Mouse (Mus musculus) bone marrow macrophage, adult 2 months (primary cell): ENCODE measurements at regions not wholly inside any gene's neighbourhood (a gene's known extent, or its start where the extent isn't known, plus 50 kb on each side); places are given as distances from the start of the nearest gene placed in this dataset.

Source experiments
- H3K27ac ChIP-seq: 2 replicates; pipeline ENCODE4 v1.5.1; 2012; ENCODE audit warnings: low read depth, low read length; ENCODE audit not compliant: insufficient read depth
- H3K4me1 ChIP-seq: 2 replicates; pipeline ENCODE4 v1.6.1; 2012; ENCODE audit warnings: low read length; ENCODE audit not compliant: control insufficient read depth, insufficient read depth
- H3K4me3 ChIP-seq: 2 replicates; pipeline ENCODE4 v1.5.1; 2012; ENCODE audit warnings: mild to moderate bottlenecking, low read length, moderate library complexity; ENCODE audit not compliant: insufficient read depth
- CTCF ChIP-seq: IDR thresholded peaks from 2 replicates; pipeline ENCODE4 v1.5.1; 2012; ENCODE audit warnings: low read depth, mild to moderate bottlenecking, low read length, moderate library complexity
- POLR2A ChIP-seq: IDR thresholded peaks from 2 replicates; pipeline ENCODE4 v1.6.1; 2012; ENCODE audit warnings: mild to moderate bottlenecking, low read depth, low read length, borderline replicate concordance

DNA sequence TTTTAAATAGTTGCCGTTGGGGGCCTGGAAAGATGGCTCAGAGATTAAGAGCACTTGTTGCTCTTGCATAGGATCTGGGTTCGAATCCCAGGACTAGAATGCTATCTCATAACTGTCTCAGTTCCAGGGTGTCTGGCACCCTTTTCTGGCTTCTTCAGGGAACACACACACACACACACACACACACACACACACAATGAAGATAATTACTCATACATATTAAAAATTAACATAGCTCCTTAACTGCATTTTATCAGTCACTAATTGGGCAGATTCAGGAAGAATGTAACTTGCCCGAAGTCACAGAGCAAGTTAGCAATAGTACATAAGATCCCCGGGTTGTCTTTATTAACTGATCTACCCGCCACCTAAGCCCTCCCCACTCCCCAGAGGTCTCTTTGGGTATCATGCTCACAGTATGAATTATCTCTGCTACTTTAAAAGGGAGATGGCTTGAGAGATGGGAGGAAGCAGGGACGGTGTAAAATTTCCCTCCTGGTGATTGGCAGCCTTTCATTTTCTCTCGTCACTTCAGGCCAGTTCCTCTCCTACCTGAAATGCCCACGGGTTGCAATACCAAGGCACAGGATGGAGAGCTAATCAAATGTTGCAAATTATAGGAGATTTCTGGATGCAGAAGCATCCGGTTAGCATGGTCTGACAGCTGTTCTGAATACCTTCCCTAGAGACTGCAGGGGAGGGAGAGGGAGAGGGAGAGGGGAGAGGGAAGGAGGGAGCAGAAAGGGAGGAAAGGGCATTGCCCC lies 258.3 kb downstream of the Cd83 start:
- TF ChIP-seq CTCF: no peak
- no peak for TF ChIP-seq POLR2A
- Histone ChIP-seq H3K4me3 (no peak overlapping the region), H3K27ac (no peak overlapping the region), H3K4me1 (no peaks in the 10 kb centered on the region)

DNA sequence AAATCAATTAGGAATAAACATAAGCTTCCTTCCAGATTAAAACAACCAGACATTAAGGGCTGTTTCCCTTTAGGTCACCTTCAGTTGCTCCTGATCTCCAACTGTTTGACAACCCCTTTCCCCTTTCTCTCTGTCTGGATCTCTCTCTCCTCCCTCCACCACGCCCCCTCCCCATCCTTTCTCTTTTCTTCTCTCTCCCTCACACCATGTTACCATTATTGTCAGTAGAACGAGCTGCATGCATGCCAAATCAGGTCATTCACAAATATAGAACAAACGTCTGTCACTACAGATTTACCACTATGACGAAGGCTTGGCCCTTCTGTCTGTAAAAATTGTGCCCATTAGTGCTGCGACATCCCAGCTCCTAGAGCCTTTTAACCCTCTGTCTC lies 258.9 kb downstream of the Cd83 start:
- H3K27ac ChIP-seq: no peak overlapping the region
- no peaks in the 10 kb centered on the region for H3K4me1 ChIP-seq
- TF ChIP-seq POLR2A (no peak), CTCF (no peak)
- H3K4me3 ChIP-seq: no peak overlapping the region

DNA sequence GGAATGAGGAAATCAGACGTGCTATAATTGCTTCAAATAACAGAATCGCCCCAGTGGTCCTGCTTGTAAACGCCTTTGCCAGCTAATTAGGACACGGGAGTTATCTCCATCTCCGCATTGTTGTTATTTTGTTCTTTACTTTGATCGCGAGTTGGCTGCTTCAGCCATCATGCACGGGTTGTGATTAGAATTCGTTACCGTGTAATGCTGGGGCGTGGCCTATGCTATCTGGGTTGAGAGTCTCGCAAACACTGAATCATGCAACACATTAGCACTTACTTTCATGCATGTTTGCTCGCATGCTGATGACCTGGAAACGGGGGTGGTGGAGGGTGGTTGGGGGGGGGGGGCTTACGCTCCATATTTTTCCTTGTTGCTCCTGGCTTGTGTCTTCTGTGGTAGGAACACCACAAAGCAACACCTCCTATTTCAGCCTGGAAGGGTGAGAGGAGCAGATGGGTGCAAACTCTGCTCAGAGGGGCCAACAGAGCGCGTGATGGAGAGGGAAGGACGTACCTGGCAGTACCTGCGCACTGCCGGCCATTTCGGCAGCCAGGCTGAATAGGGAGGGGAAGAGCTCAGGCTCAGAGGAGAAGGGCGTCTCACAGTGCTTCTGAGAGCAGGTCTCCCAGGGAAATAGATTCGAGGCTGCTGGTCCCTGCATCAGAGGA lies 260.1 kb downstream of the Cd83 start:
- no peak overlapping the region for H3K4me3 ChIP-seq
- H3K27ac ChIP-seq: no peak overlapping the region
- no peaks in the 10 kb centered on the region for H3K4me1 ChIP-seq
- TF ChIP-seq CTCF: no peak

DNA sequence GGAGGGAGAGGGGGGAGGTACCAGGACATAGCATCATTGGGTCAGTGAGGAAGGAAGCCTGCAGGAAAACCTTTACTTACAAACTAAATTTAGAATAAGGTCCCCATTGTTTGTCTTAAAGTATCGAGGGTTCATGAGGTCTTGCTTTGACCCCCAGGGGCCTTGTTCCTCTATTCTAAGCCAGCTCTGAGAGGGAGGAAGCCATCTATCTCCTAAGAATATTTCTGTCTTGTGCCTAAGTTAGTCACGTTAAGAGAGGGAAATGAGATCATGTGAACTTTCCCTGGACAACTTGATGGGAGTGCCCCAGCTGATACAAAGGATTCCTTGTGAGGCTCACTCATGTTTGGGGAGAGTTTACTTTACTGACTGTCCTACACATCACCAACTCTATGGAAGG lies 261.9 kb downstream of the Cd83 start:
- no peak overlapping the region for H3K4me3 ChIP-seq
- no peak overlapping the region for H3K27ac ChIP-seq
- H3K4me1 ChIP-seq: no peaks in the 10 kb centered on the region
- no peak for TF ChIP-seq CTCF
- no peak for TF ChIP-seq POLR2A

DNA sequence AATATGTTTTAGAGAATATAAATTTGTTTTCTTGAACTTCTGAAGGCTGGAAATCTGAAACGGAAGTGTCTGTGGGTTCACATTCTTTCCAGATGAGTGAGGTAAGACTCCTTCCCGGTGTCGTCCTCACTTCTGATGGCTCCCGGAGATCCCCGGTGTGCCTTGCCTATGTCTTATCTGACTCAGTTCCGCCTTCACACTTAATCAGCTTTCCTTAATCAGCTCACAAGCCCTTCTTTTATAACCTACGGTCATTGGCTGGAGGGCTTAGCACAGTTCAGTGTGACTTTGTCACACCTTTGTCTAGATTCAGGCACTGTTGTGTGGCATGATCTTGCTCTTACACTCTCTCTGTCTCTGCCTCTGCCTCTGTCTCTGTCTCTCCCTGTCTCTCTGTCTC lies 269.6 kb downstream of the Cd83 start:
- Histone ChIP-seq H3K27ac (no peak overlapping the region), H3K4me3 (no peak overlapping the region), H3K4me1 (no peaks in the 10 kb centered on the region)
- no peak for TF ChIP-seq POLR2A
- TF ChIP-seq CTCF: no peak

DNA sequence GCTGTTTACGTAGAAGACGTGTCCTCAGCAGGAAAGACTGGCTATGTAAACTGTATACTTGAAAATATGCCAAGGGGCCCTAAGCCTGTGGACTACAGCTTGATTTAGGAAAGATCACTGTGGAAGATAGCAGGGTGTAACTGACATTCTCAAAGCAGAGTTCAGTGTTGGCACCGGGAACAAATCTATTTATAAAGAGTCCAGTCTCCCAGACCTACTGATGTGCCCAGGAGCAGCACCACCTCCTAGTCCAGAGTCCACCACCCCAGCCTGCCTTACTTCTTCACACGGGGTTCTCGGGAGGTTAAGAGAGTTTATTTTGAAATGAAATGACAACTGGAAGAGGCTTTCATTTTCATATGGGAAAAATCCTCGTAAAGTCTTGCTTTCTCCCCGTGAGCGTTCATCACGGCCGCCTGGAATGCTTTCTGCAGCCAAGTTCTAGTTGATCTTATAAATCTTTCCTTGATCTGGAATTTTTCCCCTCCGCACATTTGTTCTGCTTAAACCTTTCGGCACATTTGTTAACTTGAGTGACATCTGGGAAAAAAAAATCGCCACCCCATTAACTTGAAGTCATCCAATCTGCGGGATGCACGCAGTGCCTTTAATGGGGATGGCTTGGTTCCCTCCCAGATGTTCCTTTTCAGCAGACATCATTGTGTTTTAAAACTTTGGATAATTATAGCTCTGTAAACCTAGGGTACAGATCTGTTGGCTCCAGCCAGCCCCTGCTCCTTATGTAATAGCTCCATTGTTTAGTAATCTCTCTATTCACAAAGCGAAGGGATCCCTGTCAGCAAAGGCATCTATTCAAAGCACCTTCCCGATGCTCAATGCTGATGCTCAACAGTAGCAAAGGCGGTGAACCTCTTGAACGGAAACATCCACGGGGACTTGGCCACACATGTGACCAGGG lies 271.3 kb downstream of the Cd83 start:
- Histone ChIP-seq H3K4me1 (no peaks in the 10 kb centered on the region), H3K27ac (no peak overlapping the region), H3K4me3 (no peak overlapping the region)
- TF ChIP-seq POLR2A (no peak), CTCF (no peak)

DNA sequence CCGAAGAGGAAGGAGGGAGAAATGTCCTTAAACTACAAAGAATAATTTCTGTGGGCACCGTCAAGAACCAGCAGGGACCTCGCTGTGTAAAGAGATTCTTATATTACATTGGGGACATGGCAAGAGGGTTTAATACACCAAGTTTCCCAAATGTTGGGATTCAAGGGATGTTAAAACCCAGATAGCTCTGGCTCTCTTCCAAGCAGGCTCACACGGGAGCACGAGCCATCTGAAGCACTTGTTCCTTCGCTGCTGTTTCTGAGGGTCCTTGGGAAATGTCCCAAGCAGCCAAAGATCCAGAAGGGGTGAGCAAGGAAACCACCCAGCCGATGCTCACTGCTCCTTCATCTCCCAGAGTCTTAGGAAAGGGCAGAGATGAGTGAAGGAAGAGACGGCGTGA lies 272.1 kb downstream of the Cd83 start:
- TF ChIP-seq POLR2A (no peak), CTCF (no peak)
- Histone ChIP-seq H3K27ac (no peak overlapping the region), H3K4me1 (no peaks in the 10 kb centered on the region), H3K4me3 (no peak overlapping the region)

DNA sequence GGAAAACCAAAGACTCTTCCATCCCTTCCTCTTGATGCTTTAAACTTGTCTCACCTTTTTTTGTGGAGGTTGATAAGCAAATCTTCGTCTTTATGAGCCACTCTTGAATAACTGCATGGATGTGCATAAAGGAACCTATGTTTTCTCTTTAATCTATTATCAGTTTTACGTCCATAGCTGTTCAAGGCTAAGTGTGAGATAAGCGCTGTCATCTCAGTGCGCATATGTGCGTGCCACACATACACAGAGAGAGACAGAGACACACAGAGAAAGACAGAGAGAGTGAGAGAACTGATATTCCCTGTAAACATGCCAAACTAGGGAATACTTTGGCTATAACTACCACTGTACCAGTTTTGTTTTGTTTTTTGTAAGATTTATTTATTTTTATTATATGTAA lies 273.0 kb downstream of the Cd83 start:
- no peaks in the 10 kb centered on the region for H3K4me1 ChIP-seq
- no peak overlapping the region for H3K27ac ChIP-seq
- no peak overlapping the region for H3K4me3 ChIP-seq
- no peak for TF ChIP-seq CTCF
- no peak for TF ChIP-seq POLR2A

DNA sequence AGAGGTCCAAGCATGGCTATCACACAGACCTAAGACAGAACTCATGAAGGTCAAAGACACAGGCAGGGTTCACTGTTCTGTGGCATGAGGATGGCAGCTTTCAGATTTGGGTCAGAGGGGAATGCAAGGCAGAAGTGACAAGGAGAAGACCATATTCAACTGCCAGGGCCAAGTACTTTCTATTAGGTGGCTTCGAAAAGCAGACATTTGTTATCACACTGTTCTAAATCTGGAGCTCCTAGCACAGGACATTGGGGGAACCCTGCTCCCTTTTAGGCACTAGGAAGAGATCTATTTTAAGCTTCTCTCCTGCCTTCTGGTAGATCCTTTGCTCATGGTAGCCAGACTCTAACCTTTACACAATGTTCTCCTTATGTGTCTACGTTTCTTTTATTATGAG lies 273.7 kb downstream of the Cd83 start:
- TF ChIP-seq POLR2A: no peak
- TF ChIP-seq CTCF: no peak
- Histone ChIP-seq H3K27ac (no peak overlapping the region), H3K4me3 (no peak overlapping the region), H3K4me1 (no peaks in the 10 kb centered on the region)

DNA sequence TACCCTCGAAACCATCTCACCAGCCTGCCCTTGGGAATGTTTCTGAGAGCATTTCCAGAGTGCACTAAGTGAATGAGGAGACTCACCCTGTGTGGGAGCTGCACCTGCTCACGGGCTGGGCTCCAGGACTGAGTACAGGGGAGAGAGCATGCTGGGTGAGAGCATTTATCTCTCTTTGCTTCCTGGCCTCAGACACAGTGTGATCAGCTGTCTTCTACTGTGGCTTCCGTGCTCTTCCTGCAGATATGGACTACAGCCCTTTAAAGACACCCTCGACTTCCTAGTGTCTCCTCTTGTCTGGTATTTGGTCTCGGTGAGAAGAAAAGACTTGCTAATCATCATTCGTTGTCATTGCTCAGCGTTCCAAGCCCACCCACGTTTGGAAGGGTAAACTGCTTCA lies 274.9 kb downstream of the Cd83 start:
- Histone ChIP-seq H3K27ac (no peak overlapping the region), H3K4me3 (no peak overlapping the region), H3K4me1 (no peaks in the 10 kb centered on the region)
- TF ChIP-seq CTCF (no peak), POLR2A (no peak)
